Mouse (Mus musculus) cerebellum, adult 11-12 months (tissue): ENCODE results near the gene Vmn2r114.
"Not testable (repeated sequence)": the region's sequence is repeated elsewhere in the genome, so short reads cannot be mapped to it uniquely, and the experiment has no call there.

Experiments
- DNase-seq: peaks from one replicate; pipeline ENCODE4 v3.0.0; 2022

The Vmn2r114 gene

GRCm38 (mm10) chr17:23312437-23312836, at the start of gene Vmn2r114:
Gene Vmn2r114, minus strand, starts transcription at chr17:23312537.
- not testable (repeated sequence) for DNase-seq

- no peak for DNase-seq
These were observed 39.3 kb upstream of the Vmn2r114 start for GRCm38 (mm10) chr17:23351644-23352043.

DNA sequence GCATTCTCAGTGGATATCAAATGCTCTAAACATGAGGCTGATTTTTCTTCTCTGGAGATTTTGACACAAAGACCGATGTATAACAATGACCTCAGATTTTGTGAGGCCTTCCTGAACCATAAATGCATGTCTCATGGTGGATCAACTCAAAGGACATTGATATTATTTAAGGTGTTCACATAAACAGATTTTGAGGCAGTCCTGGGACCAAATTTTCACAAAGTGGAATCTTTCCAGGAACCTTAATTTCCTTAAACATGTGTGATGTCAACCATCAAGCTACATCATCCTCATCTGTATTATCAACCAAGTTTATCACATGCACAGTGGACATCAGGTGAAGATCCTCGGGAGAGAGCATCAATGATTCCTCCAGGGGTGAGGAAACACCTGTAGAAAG, 31.1 kb upstream of the Vmn2r114 start, which contains the start of gene Vmn2r115:
Gene Vmn2r115, plus strand, starts transcription at position 301 of the 400 bp plus-strand sequence.
- DNase-seq, result not testable (repeated sequence)

- DNase-seq, result no peak
These were observed 18.3 kb upstream of the Vmn2r114 start for GRCm38 (mm10) chr17:23330657-23331056.
